Comparison of ENCODE assay signal across 8 mouse cellular contexts in genomic region chr1:180911653-180912287, GRCm38 (mm10). TPM values are rescaled to one million over a fixed set of nuclear protein-coding genes. Genes with fewer than 3 reads are reported as not detected.
DNase-seq lines count a peak whose midpoint lies in the region; ATAC-seq and TF ChIP-seq lines count a peak whose summit lies in the region.

No protein-coding gene starts in this region.

- H3K4me3 ChIP-seq in limb, embryonic 10.5 days, result peak overlapping the region; percentile 32
- no peak overlapping the region for H3K4me3 ChIP-seq in stomach, embryonic 16.5 days (replicated peaks; ENCODE audit: low read length)
- H3K4me3 ChIP-seq in layer of hippocampus, adult 2 months, result no peak overlapping the region

- ATAC-seq in activated CD4-positive, CD25-positive, alpha-beta regulatory T cell, adult 4 months, result peak; percentile 68
- ATAC-seq in stomach, embryonic 16.5 days (ENCODE audit: insufficient read depth, low FRiP score), result no peak

- peak overlapping the region; percentile 46 for H3K27ac ChIP-seq in limb, embryonic 10.5 days
- no peak overlapping the region for H3K27ac ChIP-seq in stomach, embryonic 16.5 days (ENCODE audit: low read length)
- no peak overlapping the region for H3K27ac ChIP-seq in layer of hippocampus, adult 2 months

- H3K36me3 ChIP-seq in limb, embryonic 10.5 days, result peaks cover 30% of the 10 kb centered on the region
- H3K36me3 ChIP-seq in stomach, embryonic 16.5 days (ENCODE audit: control insufficient read depth, insufficient read depth, low read length), result peaks cover 4% of the 10 kb centered on the region; the same call in 1 of the 2 replicates

- H3K9me3 ChIP-seq in limb, embryonic 10.5 days (replicated peaks), result no peaks in the 10 kb centered on the region
- H3K9me3 ChIP-seq in stomach, embryonic 16.5 days (replicated peaks; ENCODE audit: control insufficient read depth, low read length), result no peaks in the 10 kb centered on the region

- peak overlapping the region; percentile 34 for H3K4me2 ChIP-seq in stomach, embryonic 16.5 days (ENCODE audit: low read depth, low read length)

- peak; percentile 46 to 67 for DNase-seq in lung, adult 18-20 months
- no peak for DNase-seq in lung, postnatal 10 days
- DNase-seq in limb, embryonic 10.5 days (ENCODE audit: low spot score), result peak; percentile 36
- no peak for DNase-seq in layer of hippocampus, adult 2 months (ENCODE audit: low spot score in 2 of 2)
- no peak for DNase-seq in embryo, embryonic 9.5 days (ENCODE audit: extremely low spot score)
- no peak for DNase-seq in cerebellum, postnatal 10 days

- TF ChIP-seq CTCF in layer of hippocampus, adult 2 months (conservative IDR thresholded peaks at IDR 0.05), result no peak

- 0 out of 2 replicates have a peak, but pooled peaks cover 4% of the 10 kb centered on the region for H3K27me3 ChIP-seq in limb, embryonic 10.5 days (ENCODE audit: low read depth, poor library complexity, severe bottlenecking)
- no peaks in the 10 kb centered on the region for H3K27me3 ChIP-seq in stomach, embryonic 16.5 days (ENCODE audit: control insufficient read depth, insufficient read depth, low read length)

- no peak overlapping the region for H3K9ac ChIP-seq in stomach, embryonic 16.5 days (ENCODE audit: low read length)

- 47% methylated on average over 20 of the region's 20 CpGs for WGBS in limb, embryonic 10.5 days
- 48% methylated on average over 20 of the region's 20 CpGs for WGBS in stomach, embryonic 16.5 days

- H3K4me1 ChIP-seq in limb, embryonic 10.5 days, result peaks cover 32% of the 10 kb centered on the region
- H3K4me1 ChIP-seq in stomach, embryonic 16.5 days (ENCODE audit: control insufficient read depth, insufficient read depth, low read length), result no peaks in the 10 kb centered on the region

RNA-seq across cellular contexts. Expression of gene Pycr2, which starts 7.7 kb away (rescaled TPM):
- 10 to 100 TPM; 44.3 to 45.6 TPM for polyA plus RNA-seq in activated CD4-positive, CD25-positive, alpha-beta regulatory T cell, adult 4 months (2017; shearing (Covaris generic))
- polyA plus RNA-seq in limb, embryonic 10.5 days (2016; fragmentation: Nextera tagmentation; extraction: Ambion mirVana), result 163 and 166 TPM in 2 replicates
- polyA plus RNA-seq in stomach, embryonic 16.5 days (2015; fragmentation: Nextera tagmentation; extraction: Ambion mirVana), result 99.6 and 105 TPM in 2 replicates
- total RNA-seq in layer of hippocampus, adult 2 months (2021), result 10 to 100 TPM; 42.9 to 44.9 TPM

RNA-seq across cellular contexts. Expression of gene Lefty2, which starts 18.9 kb away (rescaled TPM):
- polyA plus RNA-seq in activated CD4-positive, CD25-positive, alpha-beta regulatory T cell, adult 4 months (2017; shearing (Covaris generic)), result not detected
- not detected in 2 replicates for polyA plus RNA-seq in limb, embryonic 10.5 days (2016; fragmentation: Nextera tagmentation; extraction: Ambion mirVana)
- 0.35 TPM in 1 of 2 replicates, not detected in the other for polyA plus RNA-seq in stomach, embryonic 16.5 days (2015; fragmentation: Nextera tagmentation; extraction: Ambion mirVana)
- total RNA-seq in layer of hippocampus, adult 2 months (2021), result 1 to 10 TPM; 1.4 to 2.0 TPM

RNA-seq across cellular contexts. Expression of gene Lefty1, which starts 23.1 kb away (rescaled TPM):
- not detected for polyA plus RNA-seq in activated CD4-positive, CD25-positive, alpha-beta regulatory T cell, adult 4 months (2017; shearing (Covaris generic))
- 0.23 and 0.33 TPM in 2 replicates for polyA plus RNA-seq in limb, embryonic 10.5 days (2016; fragmentation: Nextera tagmentation; extraction: Ambion mirVana)
- 4.0 and 4.2 TPM in 2 replicates for polyA plus RNA-seq in stomach, embryonic 16.5 days (2015; fragmentation: Nextera tagmentation; extraction: Ambion mirVana)
- 10 to 100 TPM; 11.4 to 12.9 TPM for total RNA-seq in layer of hippocampus, adult 2 months (2021)

RNA-seq across cellular contexts. Expression of gene Tmem63a, which starts 30.4 kb away (rescaled TPM):
- 10 to 100 TPM; 13.5 to 13.7 TPM for polyA plus RNA-seq in activated CD4-positive, CD25-positive, alpha-beta regulatory T cell, adult 4 months (2017; shearing (Covaris generic))
- 2.9 and 6.2 TPM in 2 replicates for polyA plus RNA-seq in limb, embryonic 10.5 days (2016; fragmentation: Nextera tagmentation; extraction: Ambion mirVana)
- 29.2 and 35.3 TPM in 2 replicates for polyA plus RNA-seq in stomach, embryonic 16.5 days (2015; fragmentation: Nextera tagmentation; extraction: Ambion mirVana)
- total RNA-seq in layer of hippocampus, adult 2 months (2021), result 10 to 100 TPM; 20.4 to 23.8 TPM

Comparison
In these comparisons a context has a peak if more than half of its experiments do, and no peak if none do; other contexts are left out.
1. DNase-seq: peak in lung, adult 18-20 months (2 of 2) and limb, embryonic 10.5 days (single experiment); none in lung, postnatal 10 days (single experiment), layer of hippocampus, adult 2 months (0 of 2), embryo, embryonic 9.5 days (single experiment) and cerebellum, postnatal 10 days (0 of 2).